Mouse (Mus musculus): ENCODE results near the gene Fcer1g.

DNA sequence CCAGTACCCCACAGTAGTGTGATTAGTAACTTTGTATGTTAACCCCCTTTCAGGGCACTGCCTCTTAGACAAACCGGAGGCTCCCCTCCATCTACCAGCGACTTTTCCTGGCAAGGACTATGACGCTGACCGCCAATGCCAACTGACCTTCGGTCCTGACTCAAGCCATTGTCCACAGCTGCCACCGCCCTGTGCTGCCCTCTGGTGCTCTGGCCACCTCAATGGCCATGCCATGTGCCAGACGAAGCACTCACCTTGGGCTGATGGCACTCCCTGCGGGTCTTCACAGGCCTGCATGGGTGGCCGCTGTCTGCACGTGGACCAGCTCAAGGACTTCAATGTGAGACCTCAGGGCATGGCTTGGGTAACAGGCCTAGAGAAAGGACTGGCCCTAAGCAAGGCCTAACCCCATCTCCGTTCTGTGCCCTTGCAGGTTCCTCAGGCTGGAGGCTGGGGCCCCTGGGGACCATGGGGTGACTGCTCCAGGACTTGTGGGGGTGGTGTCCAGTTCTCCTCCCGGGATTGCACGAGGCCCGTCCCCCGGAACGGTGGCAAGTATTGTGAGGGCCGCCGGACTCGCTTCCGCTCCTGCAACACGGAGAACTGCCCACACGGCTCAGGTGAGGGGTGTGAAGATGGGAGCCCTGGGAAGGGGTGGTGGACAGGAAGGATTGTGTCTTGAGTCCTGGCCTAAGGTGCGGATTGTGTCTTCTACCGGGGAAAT lies 22.1 kb upstream of the Fcer1g start:
- TF ChIP-seq POLR2A (IDR thresholded peaks at IDR 0.05; ENCODE audit: low read depth, low read length) = no peak
- peak; percentile 77 for TF ChIP-seq CTCF (conservative IDR thresholded peaks at IDR 0.05; ENCODE audit: insufficient read depth, insufficient read length, low read depth, low read length)

Measured in kidney, adult 2 months (tissue).